Comparison of ENCODE assay signal across 12 mouse cellular contexts in genomic region chr11:36428947-36429346, GRCm38 (mm10).
DNase-seq lines count a peak whose midpoint lies in the region; ATAC-seq and TF ChIP-seq lines count a peak whose summit lies in the region.
"Had no signal": no experiment of that assay in that cellular context is flagged by ENCODE, and none has a peak within 500 bp of the region (broad histone marks: within the 10 kb centered on the region; RNA-seq: fewer than 3 reads in every experiment).

No protein-coding gene starts in this region.

- no peak for TF ChIP-seq EP300 in lung, postnatal 0 days (IDR thresholded peaks at IDR 0.05)

- H3K27me3 ChIP-seq in forebrain, embryonic 16.5 days (replicated peaks; ENCODE audit: control insufficient read depth, insufficient read depth, low read length), result no peaks in the 10 kb centered on the region
- no peaks in the 10 kb centered on the region for H3K27me3 ChIP-seq in forebrain, embryonic 13.5 days
- no peaks in the 10 kb centered on the region for H3K27me3 ChIP-seq in lung, embryonic 14.5 days (ENCODE audit: insufficient read depth, low read length)
- no peaks in the 10 kb centered on the region for H3K27me3 ChIP-seq in lung, postnatal 0 days (replicated peaks; ENCODE audit: insufficient read depth, low read length)
- H3K27me3 ChIP-seq: embryonic facial prominence, embryonic 13.5 days; liver, embryonic 15.5 days had no signal

- DNase-seq in lung, embryonic 14.5 days, result peak; percentile 4
- no peak for DNase-seq in lung, postnatal 0 days (ENCODE audit: low spot score)
- peak; percentile 10 for DNase-seq in brain, embryonic 18.5 days (ENCODE audit: low read depth, low spot score)
- DNase-seq in kidney, postnatal 4 days, result peak; percentile 17 to 37
- DNase-seq in thymus, postnatal 0 days (ENCODE audit: low spot score), result no peak
- DNase-seq: cerebellum, adult 9-10 months; lung, postnatal 4 days had no signal

- H3K9ac ChIP-seq in forebrain, embryonic 16.5 days (replicated peaks; ENCODE audit: low read depth, low read length), result no peak overlapping the region
- no peak overlapping the region for H3K9ac ChIP-seq in forebrain, embryonic 13.5 days
- no peak overlapping the region for H3K9ac ChIP-seq in lung, embryonic 14.5 days
- no peak overlapping the region for H3K9ac ChIP-seq in lung, postnatal 0 days (replicated peaks; ENCODE audit: low read depth)
- H3K9ac ChIP-seq: embryonic facial prominence, embryonic 13.5 days; heart, embryonic 13.5 days; liver, embryonic 15.5 days had no signal

- H3K4me1 ChIP-seq in forebrain, embryonic 16.5 days (replicated peaks; ENCODE audit: control insufficient read depth, insufficient read depth, low read length), result peaks cover 8% of the 10 kb centered on the region; the same call in 1 of the 2 replicates
- peaks cover 25% of the 10 kb centered on the region for H3K4me1 ChIP-seq in forebrain, embryonic 13.5 days
- no peaks in the 10 kb centered on the region for H3K4me1 ChIP-seq in lung, embryonic 14.5 days (ENCODE audit: insufficient read depth)
- H3K4me1 ChIP-seq in lung, postnatal 0 days (ENCODE audit: insufficient read depth, low read depth, low read length), result no peaks in the 10 kb centered on the region
- H3K4me1 ChIP-seq: liver, embryonic 15.5 days had no signal

- H3K9me3 ChIP-seq in forebrain, embryonic 16.5 days (ENCODE audit: control insufficient read depth, low read length), result no peaks in the 10 kb centered on the region
- H3K9me3 ChIP-seq in forebrain, embryonic 13.5 days (replicated peaks), result no peaks in the 10 kb centered on the region
- H3K9me3 ChIP-seq in lung, embryonic 14.5 days (ENCODE audit: low read depth, low read length), result no peaks in the 10 kb centered on the region
- no peaks in the 10 kb centered on the region for H3K9me3 ChIP-seq in lung, postnatal 0 days (ENCODE audit: low read length)
- H3K9me3 ChIP-seq: embryonic facial prominence, embryonic 13.5 days; heart, embryonic 13.5 days; liver, embryonic 15.5 days had no signal

- 31% methylated on average over 5 of the region's 5 CpGs for WGBS in forebrain, embryonic 16.5 days
- 51% methylated on average over 5 of the region's 5 CpGs for WGBS in forebrain, embryonic 13.5 days
- WGBS in lung, embryonic 14.5 days, result 60% methylated on average over 5 of the region's 5 CpGs
- WGBS in lung, postnatal 0 days, result 49% methylated on average over 5 of the region's 5 CpGs

- H3K27ac ChIP-seq in forebrain, embryonic 16.5 days (ENCODE audit: low read length), result no peak overlapping the region
- no peak overlapping the region for H3K27ac ChIP-seq in forebrain, embryonic 13.5 days
- H3K27ac ChIP-seq in lung, embryonic 14.5 days (ENCODE audit: low read depth), result no peak overlapping the region
- H3K27ac ChIP-seq in lung, postnatal 0 days (ENCODE audit: low read length), result no peak overlapping the region
- H3K27ac ChIP-seq: embryonic facial prominence, embryonic 13.5 days; heart, embryonic 13.5 days; liver, embryonic 15.5 days had no signal

- peak; percentile 56 for ATAC-seq in forebrain, embryonic 16.5 days
- no peak for ATAC-seq in forebrain, embryonic 13.5 days
- ATAC-seq in lung, embryonic 14.5 days (ENCODE audit: insufficient read depth), result no peak
- ATAC-seq in lung, postnatal 0 days, result no peak

- H3K36me3 ChIP-seq in forebrain, embryonic 16.5 days (ENCODE audit: control insufficient read depth, insufficient read depth), result no peaks in the 10 kb centered on the region
- no peaks in the 10 kb centered on the region for H3K36me3 ChIP-seq in forebrain, embryonic 13.5 days (ENCODE audit: poor library complexity, severe bottlenecking)
- H3K36me3 ChIP-seq in lung, embryonic 14.5 days (ENCODE audit: insufficient read depth), result no peaks in the 10 kb centered on the region
- H3K36me3 ChIP-seq in lung, postnatal 0 days (ENCODE audit: insufficient read depth, low read length), result no peaks in the 10 kb centered on the region
- H3K36me3 ChIP-seq: embryonic facial prominence, embryonic 13.5 days; heart, embryonic 13.5 days; liver, embryonic 15.5 days had no signal

- H3K4me2 ChIP-seq in forebrain, embryonic 16.5 days (ENCODE audit: low read length), result no peak overlapping the region
- H3K4me2 ChIP-seq in forebrain, embryonic 13.5 days, result no peak overlapping the region
- H3K4me2 ChIP-seq in lung, embryonic 14.5 days, result no peak overlapping the region
- no peak overlapping the region for H3K4me2 ChIP-seq in lung, postnatal 0 days (replicated peaks; ENCODE audit: low read depth, low read length)
- H3K4me2 ChIP-seq: embryonic facial prominence, embryonic 13.5 days; heart, embryonic 13.5 days; liver, embryonic 15.5 days had no signal

- H3K4me3 ChIP-seq in forebrain, embryonic 16.5 days (replicated peaks; ENCODE audit: low read length), result no peak overlapping the region
- no peak overlapping the region for H3K4me3 ChIP-seq in forebrain, embryonic 13.5 days
- H3K4me3 ChIP-seq in lung, embryonic 14.5 days (ENCODE audit: low read depth, low read length), result no peak overlapping the region
- no peak overlapping the region for H3K4me3 ChIP-seq in lung, postnatal 0 days (ENCODE audit: low read depth, low read length)
- H3K4me3 ChIP-seq: embryonic facial prominence, embryonic 13.5 days; heart, embryonic 13.5 days; liver, embryonic 15.5 days had no signal

- TF ChIP-seq CTCF in lung, embryonic 14.5 days (IDR thresholded peaks at IDR 0.05; ENCODE audit: low read depth), result no peak
- TF ChIP-seq CTCF in lung, postnatal 0 days (IDR thresholded peaks at IDR 0.05), result no peak

Comparison
In these comparisons a context has a peak if more than half of its experiments do, and no peak if none do; other contexts are left out.
1. DNase-seq: peak in lung, embryonic 14.5 days (single experiment), brain, embryonic 18.5 days (single experiment) and kidney, postnatal 4 days (2 of 2); none in lung, postnatal 0 days (single experiment) and thymus, postnatal 0 days (single experiment).